27 mouse cellular contexts compared by ENCODE assay signal in the genomic region with DNA sequence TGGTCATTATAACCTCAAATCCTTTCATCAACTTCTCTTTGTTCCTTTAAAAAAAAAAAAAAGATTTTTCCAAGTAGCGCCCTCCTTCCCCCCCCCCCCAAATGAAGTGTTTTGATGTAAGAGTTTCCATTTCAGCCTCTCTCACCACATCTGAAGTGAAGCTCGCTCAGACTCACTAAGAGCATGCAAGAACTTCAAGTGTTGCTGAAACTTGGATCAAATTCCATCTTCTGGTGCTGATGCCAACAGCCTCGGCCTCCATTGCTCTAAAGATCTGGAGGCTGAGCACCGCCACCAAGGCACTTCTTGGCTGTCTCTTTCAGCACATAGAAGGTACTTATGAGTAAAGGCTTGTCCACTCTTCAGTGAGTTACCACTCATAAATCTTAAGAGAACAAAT.
DNase-seq lines count a peak whose midpoint lies in the region; ATAC-seq lines count a peak whose summit lies in the region.
"Had no signal": no experiment of that assay in that cellular context is flagged by ENCODE, and none has a peak within 500 bp of the region (broad histone marks: within the 10 kb centered on the region; RNA-seq: fewer than 3 reads in every experiment).

No protein-coding gene starts in this region.

- no peaks in the 10 kb centered on the region for H3K4me1 ChIP-seq in forebrain, embryonic 11.5 days (replicated peaks; ENCODE audit: control insufficient read depth, insufficient read depth, low read length)
- H3K4me1 ChIP-seq in forebrain, embryonic 14.5 days (ENCODE audit: control insufficient read depth, insufficient read depth, low read length): no peaks in the 10 kb centered on the region
- H3K4me1 ChIP-seq: embryonic facial prominence, embryonic 12.5 days; forebrain, embryonic 13.5 days; hindbrain, embryonic 10.5 days; hindbrain, embryonic 13.5 days; intestine, embryonic 15.5 days had no signal

- H3K9me3 ChIP-seq in forebrain, embryonic 11.5 days (ENCODE audit: control insufficient read depth, low read length): peaks cover 5% of the 10 kb centered on the region
- H3K9me3 ChIP-seq in forebrain, embryonic 14.5 days (replicated peaks; ENCODE audit: control insufficient read depth, low read length): no peaks in the 10 kb centered on the region
- H3K9me3 ChIP-seq: intestine, embryonic 15.5 days had no signal

- H3K4me3 ChIP-seq in forebrain, embryonic 11.5 days (ENCODE audit: low read depth, low read length): no peak overlapping the region
- H3K4me3 ChIP-seq in forebrain, embryonic 14.5 days (ENCODE audit: low read depth, low read length): no peak overlapping the region
- H3K4me3 ChIP-seq: embryonic facial prominence, embryonic 12.5 days; erythroblast, embryonic 14.5 days; forebrain, embryonic 13.5 days; gastrocnemius, adult 2 months; hindbrain, embryonic 10.5 days; hindbrain, embryonic 13.5 days; intestine, embryonic 15.5 days had no signal

- H3K27me3 ChIP-seq in forebrain, embryonic 11.5 days (ENCODE audit: control insufficient read depth, insufficient read depth, low read length): no peaks in the 10 kb centered on the region
- H3K27me3 ChIP-seq in forebrain, embryonic 14.5 days (replicated peaks; ENCODE audit: control insufficient read depth, insufficient read depth, low read length): no peaks in the 10 kb centered on the region
- H3K27me3 ChIP-seq: CH12.LX; embryonic facial prominence, embryonic 12.5 days; forebrain, embryonic 13.5 days; intestine, embryonic 15.5 days; Patski had no signal

- no peak for ATAC-seq in forebrain, embryonic 11.5 days (replicated peaks; ENCODE audit: low FRiP score)
- ATAC-seq in forebrain, embryonic 14.5 days: no peak
- ATAC-seq: forebrain, embryonic 13.5 days; forebrain, postnatal 0 days; hindbrain, embryonic 16.5 days; intestine, embryonic 15.5 days; Patski had no signal

- no peaks in the 10 kb centered on the region for H3K36me3 ChIP-seq in forebrain, embryonic 11.5 days (ENCODE audit: control insufficient read depth, insufficient read depth, low read length)
- H3K36me3 ChIP-seq in forebrain, embryonic 14.5 days (ENCODE audit: control insufficient read depth, insufficient read depth, low read length): no peaks in the 10 kb centered on the region
- H3K36me3 ChIP-seq: embryonic facial prominence, embryonic 12.5 days; G1E; hindbrain, embryonic 10.5 days; hindbrain, embryonic 13.5 days; intestine, embryonic 15.5 days had no signal

- no peak overlapping the region for H3K4me2 ChIP-seq in forebrain, embryonic 11.5 days (ENCODE audit: low read depth, low read length, severe bottlenecking)
- H3K4me2 ChIP-seq in forebrain, embryonic 14.5 days (ENCODE audit: low read length): no peak overlapping the region
- H3K4me2 ChIP-seq: embryonic facial prominence, embryonic 12.5 days; forebrain, embryonic 13.5 days; hindbrain, embryonic 13.5 days; intestine, embryonic 15.5 days had no signal

- WGBS in forebrain, embryonic 11.5 days: 85% methylated on average over 4 of the region's 4 CpGs
- WGBS in forebrain, embryonic 14.5 days: 78% methylated on average over 4 of the region's 4 CpGs

- peak; percentile 10 for DNase-seq in forebrain, embryonic 11.5 days (ENCODE audit: low spot score)
- DNase-seq in forebrain, embryonic 14.5 days (ENCODE audit: low spot score): no peak
- DNase-seq in lung, adult 18-20 months: peak; percentile 16 to 35
- DNase-seq in lung, postnatal 14 days: no peak
- DNase-seq in lung, postnatal 25 days (ENCODE audit: low spot score): peak; percentile 41
- no peak for DNase-seq in right cerebral cortex, postnatal 10 days (ENCODE audit: low spot score in 2 of 2)
- DNase-seq: adrenal gland, postnatal 10 days; adrenal gland, postnatal 36 days; B cell, adult 2 months; cerebellum, adult 18-20 months; cerebellum, adult 9-10 months; cerebellum, postnatal 14 days; forebrain, postnatal 0 days; gastrocnemius, adult 2 months; gastrocnemius, postnatal 14 days; heart, adult 18-20 months; heart, postnatal 36 days had no signal

- no peak overlapping the region for H3K27ac ChIP-seq in forebrain, embryonic 11.5 days (ENCODE audit: low read depth, low read length)
- no peak overlapping the region for H3K27ac ChIP-seq in forebrain, embryonic 14.5 days (ENCODE audit: low read depth, low read length)
- H3K27ac ChIP-seq: embryonic facial prominence, embryonic 12.5 days; forebrain, embryonic 13.5 days; gastrocnemius, adult 2 months; hindbrain, embryonic 10.5 days; hindbrain, embryonic 13.5 days; intestine, embryonic 15.5 days had no signal

- H3K9ac ChIP-seq in forebrain, embryonic 11.5 days (ENCODE audit: low read length): no peak overlapping the region
- H3K9ac ChIP-seq in forebrain, embryonic 14.5 days (ENCODE audit: low read length): no peak overlapping the region
- H3K9ac ChIP-seq: embryonic facial prominence, embryonic 12.5 days; forebrain, embryonic 13.5 days; forebrain, postnatal 0 days; hindbrain, embryonic 13.5 days; intestine, embryonic 15.5 days had no signal

Comparison
In these comparisons a context has a peak if more than half of its experiments do, and no peak if none do; other contexts are left out.
1. DNase-seq: peak in forebrain, embryonic 11.5 days (single experiment), lung, adult 18-20 months (2 of 2) and lung, postnatal 25 days (single experiment); none in forebrain, embryonic 14.5 days (single experiment), lung, postnatal 14 days (single experiment) and right cerebral cortex, postnatal 10 days (0 of 2).